Mouse (Mus musculus): ENCODE data around the gene Ttc4. TPM values are rescaled to one million over a fixed set of nuclear protein-coding genes. Genes with fewer than 3 reads are reported as not detected.

Ttc4 gene
- polyA plus RNA-seq, 1 experiment from 2014 or later, result 77.9 TPM

GRCm38 (mm10) chr4:106688636-106689296, 10.0 kb upstream of the Ttc4 start:
- Histone ChIP-seq H3K27ac (no peak overlapping the region), H3K27me3 (replicated peaks) (no peaks in the 10 kb centered on the region), H3K9me3 (no peaks in the 10 kb centered on the region), H3K4me3 (replicated peaks) (no peak overlapping the region), H3K9ac (no peak overlapping the region), H3K4me2 (no peak overlapping the region), H3K4me1 (0 out of 2 replicates have a peak, but pooled peaks cover 4% of the 10 kb centered on the region), H3K36me3 (no peaks in the 10 kb centered on the region)
- peak; percentile 35; the same call in 1 of the 2 replicates for ATAC-seq (ENCODE audit: insufficient read depth, low FRiP score, low read depth)
- WGBS, result 45% methylated on average over 3 of the region's 3 CpGs

GRCm38 (mm10) chr4:106680955-106681354, 2.2 kb upstream of the Ttc4 start:
- H3K27me3 ChIP-seq (replicated peaks), result no peaks in the 10 kb centered on the region
- peaks cover 8% of the 10 kb centered on the region; the same call in 1 of the 2 replicates for H3K4me1 ChIP-seq
- no peaks in the 10 kb centered on the region for H3K9me3 ChIP-seq
- H3K36me3 ChIP-seq, result peaks cover 7% of the 10 kb centered on the region; the same call in 1 of the 2 replicates
- WGBS, result 48% methylated on average over 2 of the region's 2 CpGs
- H3K27ac ChIP-seq, result no peak overlapping the region
- no peak for ATAC-seq (ENCODE audit: insufficient read depth, low FRiP score, low read depth)
- no peak overlapping the region for H3K4me3 ChIP-seq (replicated peaks)
- no peak overlapping the region for H3K4me2 ChIP-seq
- no peak overlapping the region for H3K9ac ChIP-seq

- no peak overlapping the region for H3K9ac ChIP-seq
Measured at GRCm38 (mm10) chr4:106679152-106679551, 408 bp upstream of the Ttc4 start.

GRCm38 (mm10) chr4:106676749-106677148, 2.0 kb downstream of the Ttc4 start:
- Histone ChIP-seq H3K9me3 (no peaks in the 10 kb centered on the region), H3K9ac (no peak overlapping the region), H3K27ac (no peak overlapping the region), H3K36me3 (peaks cover 27% of the 10 kb centered on the region), H3K4me3 (replicated peaks) (no peak overlapping the region), H3K4me1 (peaks cover 8% of the 10 kb centered on the region; the same call in 1 of the 2 replicates), H3K4me2 (no peak overlapping the region), H3K27me3 (replicated peaks) (no peaks in the 10 kb centered on the region)
- ATAC-seq (ENCODE audit: insufficient read depth, low FRiP score, low read depth), result no peak
- 85% methylated on average over 5 of the region's 5 CpGs for WGBS

More at GRCm38 (mm10) chr4:106679152-106679551, 408 bp upstream of the Ttc4 start:
- H3K9me3 ChIP-seq, result no peaks in the 10 kb centered on the region
- peak overlapping the region; percentile 92 for H3K4me3 ChIP-seq (replicated peaks)
- no peak for ATAC-seq (ENCODE audit: insufficient read depth, low FRiP score, low read depth)
- H3K27ac ChIP-seq, result no peak overlapping the region
- peaks cover 11% of the 10 kb centered on the region; the same call in 1 of the 2 replicates for H3K36me3 ChIP-seq
- H3K4me1 ChIP-seq, result peaks cover 8% of the 10 kb centered on the region; the same call in 1 of the 2 replicates
- H3K27me3 ChIP-seq (replicated peaks), result no peaks in the 10 kb centered on the region
- peak overlapping the region; percentile 72 for H3K4me2 ChIP-seq
- 34% methylated on average over 3 of the region's 3 CpGs for WGBS

- Histone ChIP-seq H3K9me3 (no peaks in the 10 kb centered on the region), H3K4me1 (no peaks in the 10 kb centered on the region), H3K4me3 (replicated peaks) (no peak overlapping the region), H3K27ac (no peak overlapping the region), H3K27me3 (replicated peaks) (no peaks in the 10 kb centered on the region), H3K36me3 (peaks cover 84% of the 10 kb centered on the region), H3K4me2 (no peak overlapping the region), H3K9ac (no peak overlapping the region)
- 84% methylated on average over 2 of the region's 2 CpGs for WGBS
- ATAC-seq (ENCODE audit: insufficient read depth, low FRiP score, low read depth), result no peak
Measured at GRCm38 (mm10) chr4:106666546-106666945, 12.2 kb downstream of the Ttc4 start.

GRCm38 (mm10) chr4:106665673-106666072, 13.1 kb downstream of the Ttc4 start:
- H3K36me3 ChIP-seq, result peaks cover 77% of the 10 kb centered on the region
- no peaks in the 10 kb centered on the region for H3K27me3 ChIP-seq (replicated peaks)
- H3K9ac ChIP-seq, result no peak overlapping the region
- no peak overlapping the region for H3K4me2 ChIP-seq
- H3K4me3 ChIP-seq (replicated peaks), result no peak overlapping the region
- H3K4me1 ChIP-seq, result no peaks in the 10 kb centered on the region
- no peak overlapping the region for H3K27ac ChIP-seq
- no peaks in the 10 kb centered on the region for H3K9me3 ChIP-seq
- 88% methylated on average over 10 of the region's 10 CpGs for WGBS
- ATAC-seq (ENCODE audit: insufficient read depth, low FRiP score, low read depth), result no peak

- ATAC-seq (ENCODE audit: insufficient read depth, low FRiP score, low read depth), result no peak
- Histone ChIP-seq H3K4me3 (replicated peaks) (no peak overlapping the region), H3K4me1 (no peaks in the 10 kb centered on the region), H3K4me2 (no peak overlapping the region), H3K27me3 (replicated peaks) (no peaks in the 10 kb centered on the region), H3K27ac (no peak overlapping the region), H3K9me3 (no peaks in the 10 kb centered on the region), H3K36me3 (peaks cover 76% of the 10 kb centered on the region), H3K9ac (no peak overlapping the region)
- WGBS, result 91% methylated on average over 2 of the region's 2 CpGs
Measured at GRCm38 (mm10) chr4:106665269-106665668, 13.5 kb downstream of the Ttc4 start.

- Histone ChIP-seq H3K4me2 (no peak overlapping the region), H3K4me1 (no peaks in the 10 kb centered on the region), H3K36me3 (peaks cover 73% of the 10 kb centered on the region), H3K27ac (no peak overlapping the region), H3K4me3 (replicated peaks) (no peak overlapping the region), H3K9me3 (no peaks in the 10 kb centered on the region), H3K9ac (no peak overlapping the region), H3K27me3 (replicated peaks) (no peaks in the 10 kb centered on the region)
- WGBS, result 92% methylated on average over 6 of the region's 6 CpGs
- ATAC-seq (ENCODE audit: insufficient read depth, low FRiP score, low read depth), result no peak
Measured at GRCm38 (mm10) chr4:106664697-106665096, 14.0 kb downstream of the Ttc4 start.

- ATAC-seq (ENCODE audit: insufficient read depth, low FRiP score, low read depth), result no peak
- Histone ChIP-seq H3K9ac (no peak overlapping the region), H3K27ac (no peak overlapping the region), H3K4me2 (no peak overlapping the region), H3K36me3 (peaks cover 71% of the 10 kb centered on the region), H3K4me3 (replicated peaks) (no peak overlapping the region), H3K9me3 (no peaks in the 10 kb centered on the region), H3K27me3 (replicated peaks) (no peaks in the 10 kb centered on the region), H3K4me1 (no peaks in the 10 kb centered on the region)
- whole genome bisulfite sequencing, result 88% methylated on average over 5 of the region's 5 CpGs
Measured at GRCm38 (mm10) chr4:106663956-106664470, 14.7 kb downstream of the Ttc4 start.

- Histone ChIP-seq H3K27ac (no peak overlapping the region), H3K27me3 (replicated peaks) (no peaks in the 10 kb centered on the region), H3K9me3 (no peaks in the 10 kb centered on the region), H3K4me3 (replicated peaks) (no peak overlapping the region), H3K36me3 (peaks cover 26% of the 10 kb centered on the region), H3K4me1 (peaks cover 7% of the 10 kb centered on the region), H3K4me2 (no peak overlapping the region), H3K9ac (no peak overlapping the region)
- 82% methylated on average over 10 of the region's 10 CpGs for WGBS
- ATAC-seq (ENCODE audit: insufficient read depth, low FRiP score, low read depth), result no peak
Measured at GRCm38 (mm10) chr4:106655681-106656080, 23.1 kb downstream of the Ttc4 start.

GRCm38 (mm10) chr4:106653051-106653450, 25.7 kb downstream of the Ttc4 start:
- no peak overlapping the region for H3K4me3 ChIP-seq (replicated peaks)
- H3K27me3 ChIP-seq (replicated peaks), result no peaks in the 10 kb centered on the region
- no peak overlapping the region for H3K4me2 ChIP-seq
- peaks cover 7% of the 10 kb centered on the region for H3K4me1 ChIP-seq
- no peak overlapping the region for H3K9ac ChIP-seq
- no peak overlapping the region for H3K27ac ChIP-seq
- peaks cover 17% of the 10 kb centered on the region for H3K36me3 ChIP-seq
- no peaks in the 10 kb centered on the region for H3K9me3 ChIP-seq
- 91% methylated on average over 15 of the region's 15 CpGs for WGBS
- no peak for ATAC-seq (ENCODE audit: insufficient read depth, low FRiP score, low read depth)

- H3K9me3 ChIP-seq, result no peaks in the 10 kb centered on the region
- H3K4me2 ChIP-seq, result no peak overlapping the region
- H3K4me1 ChIP-seq, result peaks cover 7% of the 10 kb centered on the region
- no peak for ATAC-seq (ENCODE audit: insufficient read depth, low FRiP score, low read depth)
- no peak overlapping the region for H3K4me3 ChIP-seq (replicated peaks)
- no peak overlapping the region for H3K9ac ChIP-seq
- WGBS, result 89% methylated on average over 3 of the region's 3 CpGs
- H3K27me3 ChIP-seq (replicated peaks), result no peaks in the 10 kb centered on the region
- peaks cover 17% of the 10 kb centered on the region for H3K36me3 ChIP-seq
- no peak overlapping the region for H3K27ac ChIP-seq
Measured at GRCm38 (mm10) chr4:106652546-106652945, 26.2 kb downstream of the Ttc4 start.

All from stomach, embryonic 15.5 days (tissue).